Mouse (Mus musculus) CH12.LX (cell line): ENCODE results near the gene Sema3a. TPM values are rescaled to one million over a fixed set of nuclear protein-coding genes. Genes with fewer than 3 reads are reported as not detected.

Experiments
- DNase-seq: peaks from one replicate; pipeline ENCODE4 v3.0.0-alpha.2; 2013; ENCODE audit errors: extremely low read depth
- H3K27ac ChIP-seq: 2 replicates; pipeline ENCODE4 v1.5.1; 2012; ENCODE audit warnings: low read depth, mild to moderate bottlenecking, control low read depth, moderate library complexity; ENCODE audit not compliant: insufficient read depth
- H3K27me3 ChIP-seq: replicated peaks from 2 replicates; pipeline ENCODE3; 2012; ENCODE audit warnings: inconsistent platforms
- H3K36me3 ChIP-seq, 2 experiments: replicated peaks in 1 of 2; 2 replicates each; pipeline versions ENCODE3 to v1.6.1; 2012; ENCODE audit warnings: inconsistent platforms in 1 of 2, low read length in 1 of 2, mild to moderate bottlenecking in 1 of 2, mixed read lengths in 1 of 2, moderate library complexity in 1 of 2; ENCODE audit not compliant: control insufficient read depth in 1 of 2, insufficient read depth in 1 of 2
- H3K4me1 ChIP-seq, 2 experiments: 2 replicates each; pipeline ENCODE4 v1.6.1; 2012; ENCODE audit warnings: inconsistent platforms in 1 of 2, moderate library complexity in 1 of 2; ENCODE audit not compliant: insufficient read depth in 2 of 2, control insufficient read depth in 1 of 2
- H3K4me2 ChIP-seq: 2 replicates; pipeline ENCODE4 v1.6.1; 2012; ENCODE audit warnings: low read depth, mild to moderate bottlenecking, control low read depth; ENCODE audit not compliant: poor library complexity, insufficient read depth, severe bottlenecking
- H3K4me3 ChIP-seq, 3 experiments: fragments of 150-350 bp in 1 of 3; sonication (generic) in 1 of 3; replicated peaks in 1 of 3; 2 replicates each; pipeline versions ENCODE3 to v1.5.1; 2011 to 2012; ENCODE audit warnings: low read depth in 2 of 3, low read length in 2 of 3, mild to moderate bottlenecking in 2 of 3, moderate library complexity in 2 of 3, control low read depth in 1 of 3, improper control_type of control experiment in 1 of 3, inconsistent platforms in 1 of 3, mixed read lengths in 1 of 3; ENCODE audit not compliant: poor library complexity in 1 of 3
- H3K79me2 ChIP-seq: replicated peaks from 2 replicates; pipeline ENCODE4 v1.6.1; 2012; ENCODE audit warnings: mild to moderate bottlenecking, moderate library complexity; ENCODE audit not compliant: control insufficient read depth, poor library complexity, insufficient read depth, severe bottlenecking; ENCODE audit errors: extremely low read depth
- H3K9ac ChIP-seq: 2 replicates; pipeline ENCODE4 v1.6.1; 2012; ENCODE audit warnings: low read depth, mild to moderate bottlenecking, control low read depth, moderate library complexity; ENCODE audit not compliant: insufficient read depth
- H3K9me3 ChIP-seq: replicated peaks from 2 replicates; pipeline ENCODE3; 2012; ENCODE audit warnings: low read length, inconsistent platforms, mixed read lengths
- BHLHE40 ChIP-seq: IDR thresholded peaks from 2 replicates; pipeline ENCODE4 v1.6.1; 2011; ENCODE audit warnings: mild to moderate bottlenecking, low read depth, low read length, improper control_type of control experiment
- CHD1 ChIP-seq: IDR thresholded peaks from 2 replicates; pipeline ENCODE4 v1.6.1; 2012; ENCODE audit warnings: low read depth, low read length, improper control_type of control experiment, inconsistent platforms
- CTCF ChIP-seq, 2 experiments: IDR thresholded peaks in 1 of 2; conservative IDR thresholded peaks in 1 of 2; 2 replicates each; pipeline ENCODE4 v1.5.1; 2011 to 2012; ENCODE audit warnings: low read depth in 2 of 2, low read length in 2 of 2, improper control_type of control experiment in 1 of 2, inconsistent platforms in 1 of 2, mild to moderate bottlenecking in 1 of 2, moderate library complexity in 1 of 2
- ELF1 ChIP-seq: IDR thresholded peaks from 2 replicates; pipeline ENCODE4 v1.6.1; 2014; ENCODE audit warnings: low read depth, mild to moderate bottlenecking, inconsistent platforms, low read length, improper control_type of control experiment
- EP300 ChIP-seq: IDR thresholded peaks from 2 replicates; pipeline ENCODE4 v1.6.1; 2011; ENCODE audit warnings: low read length, improper control_type of control experiment
- HCFC1 ChIP-seq: IDR thresholded peaks from 2 replicates; pipeline ENCODE4 v1.6.1; 2012; ENCODE audit warnings: low read depth, mild to moderate bottlenecking, inconsistent platforms, low read length, improper control_type of control experiment
- IRF4 ChIP-seq: IDR thresholded peaks from 2 replicates; pipeline ENCODE4 v1.6.1; 2014; ENCODE audit warnings: low read depth, mild to moderate bottlenecking, inconsistent platforms, low read length, improper control_type of control experiment
- JUN ChIP-seq: IDR thresholded peaks from 2 replicates; pipeline ENCODE4 v1.6.1; 2011; ENCODE audit warnings: low read depth, mild to moderate bottlenecking, low read length, improper control_type of control experiment, moderate library complexity; ENCODE audit not compliant: insufficient read depth
- KAT2A ChIP-seq: IDR thresholded peaks from 2 replicates; pipeline ENCODE4 v1.6.1; 2012; ENCODE audit warnings: low read length, improper control_type of control experiment, inconsistent platforms; ENCODE audit not compliant: insufficient replicate concordance
- MAZ ChIP-seq: IDR thresholded peaks from 2 replicates; pipeline ENCODE4 v1.6.1; 2012; ENCODE audit warnings: low read depth, mild to moderate bottlenecking, inconsistent platforms, low read length, improper control_type of control experiment, moderate library complexity
- NELFE ChIP-seq: IDR thresholded peaks from 2 replicates; pipeline ENCODE4 v1.6.1; 2011; ENCODE audit warnings: low read depth, low read length, improper control_type of control experiment
- NRF1 ChIP-seq: IDR thresholded peaks from 2 replicates; pipeline ENCODE4 v1.6.1; 2014; ENCODE audit warnings: low read depth, mild to moderate bottlenecking, inconsistent platforms, low read length, improper control_type of control experiment, moderate library complexity
- PAX5 ChIP-seq: IDR thresholded peaks from 2 replicates; pipeline ENCODE4 v1.6.1; 2012; ENCODE audit warnings: low read length, inconsistent platforms, mixed read lengths
- POLR2A ChIP-seq: IDR thresholded peaks from 2 replicates; pipeline ENCODE4 v1.6.1; 2011; ENCODE audit warnings: low read depth, mild to moderate bottlenecking, improper control_type of control experiment, low read length
- RCOR1 ChIP-seq: conservative IDR thresholded peaks from 2 replicates; pipeline ENCODE4 v1.6.1; 2012; ENCODE audit warnings: low read depth, mild to moderate bottlenecking, inconsistent platforms, low read length, improper control_type of control experiment
- SMC3 ChIP-seq: IDR thresholded peaks from 2 replicates; pipeline ENCODE4 v1.6.1; 2011; ENCODE audit warnings: low read depth, low read length, improper control_type of control experiment
- ZKSCAN1 ChIP-seq: IDR thresholded peaks from 2 replicates; pipeline ENCODE4 v1.6.1; 2012; ENCODE audit warnings: low read depth, inconsistent platforms, low read length, improper control_type of control experiment, borderline replicate concordance
- ZMIZ1 ChIP-seq: IDR thresholded peaks from 2 replicates; pipeline ENCODE4 v1.6.1; 2012; ENCODE audit warnings: low read depth, mild to moderate bottlenecking, inconsistent platforms, low read length, improper control_type of control experiment
- dilution Hi-C: fragments of 300-500 bp; cut with MboI; formaldehyde crosslinking; loops from 2 replicates; pipeline ENCODE4 v1.14.3; 2020; ENCODE audit warnings: low sequenced_read_pairs; ENCODE audit not compliant: extremely low pct_unique_long_range_greater_than_20kb, extremely low pct_ligation_motif_present
- in situ Hi-C: fragments of 300-500 bp; cut with MboI; formaldehyde crosslinking; loops from 3 replicates; pipeline ENCODE4 v1.14.3; 2019; ENCODE audit warnings: low sequenced_read_pairs, low pct_ligation_motif_present, low pct_unique_long_range_greater_than_20kb, mixed read lengths
- polyA plus RNA-seq: library from polyadenylated mRNA; unstranded; fragments of >175 nt; gene quantifications from 2 replicates; pipeline ENCODE4 v1.2.1, GENCODE M21; 2012; ENCODE audit warnings: low read depth; ENCODE audit not compliant: insufficient read length
- total RNA-seq, 2 experiments: library from RNA; depleted of rRNA; stranded (reverse); fragments of 300-350 nt in 1 of 2; fragments of >200 nt in 1 of 2; gene quantifications; 2 replicates each; pipeline ENCODE4 v1.2.3; 2012 to 2014

The Sema3a gene
- total and polyA plus RNA-seq, 3 experiments: not detected

DNA sequence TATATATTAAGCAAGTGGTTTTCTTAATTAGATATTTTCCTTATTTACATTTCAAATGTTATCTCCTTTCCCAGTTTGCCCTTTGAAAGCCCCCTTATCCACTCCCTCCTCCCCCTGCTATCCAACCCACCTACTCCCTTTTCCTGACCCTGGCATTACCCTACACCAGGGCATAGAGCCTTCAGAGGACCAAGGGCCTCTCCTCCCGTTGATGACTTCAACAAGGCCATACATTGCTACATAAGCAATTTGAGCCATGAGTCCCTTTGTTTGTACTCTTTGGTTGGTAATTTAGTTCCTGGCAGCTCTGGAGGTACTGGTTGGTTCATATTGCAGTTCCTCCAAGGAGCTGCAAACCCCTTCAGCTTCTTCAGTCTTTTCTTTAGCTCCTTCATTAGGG is 227.8 kb downstream of the Sema3a start:
- no peaks in the 10 kb centered on the region for H3K79me2 ChIP-seq
- H3K9me3 ChIP-seq: peaks cover 39% of the 10 kb centered on the region
- no peaks in the 10 kb centered on the region for H3K36me3 ChIP-seq
- in situ Hi-C loops (no loop called here), dilution Hi-C loops (no loop called here)
- H3K27ac ChIP-seq: no peak overlapping the region
- no peaks in the 10 kb centered on the region for H3K27me3 ChIP-seq
- no peak overlapping the region for H3K4me2 ChIP-seq
- no peaks in the 10 kb centered on the region for H3K4me1 ChIP-seq
- H3K4me3 ChIP-seq: no peak overlapping the region
- TF ChIP-seq RCOR1 (no peak), KAT2A (no peak), POLR2A (no peak), ZKSCAN1 (no peak), CTCF (conservative IDR thresholded peaks at IDR 0.05 in 1 of 2, IDR thresholded peaks at IDR 0.05 in 1 of 2; ENCODE audit: low read depth in 2 of 2, low read length in 2 of 2) (no peak), SMC3 (no peak), IRF4 (no peak), HCFC1 (no peak), ZMIZ1 (no peak)
- H3K9ac ChIP-seq: no peak overlapping the region
- DNase-seq: no peak

GRCm38 (mm10) chr5:13353539-13353938 is 228.3 kb downstream of the Sema3a start:
- TF ChIP-seq BHLHE40: no peak
- TF ChIP-seq KAT2A: no peak
- no peak for TF ChIP-seq SMC3
- TF ChIP-seq ELF1: no peak
- TF ChIP-seq CTCF (conservative IDR thresholded peaks at IDR 0.05 in 1 of 2, IDR thresholded peaks at IDR 0.05 in 1 of 2; ENCODE audit: low read depth in 2 of 2, low read length in 2 of 2): no peak
- TF ChIP-seq MAZ: no peak
- no peak for TF ChIP-seq NRF1
- H3K9ac ChIP-seq: no peak overlapping the region
- H3K4me3 ChIP-seq: no peak overlapping the region
- H3K79me2 ChIP-seq: no peaks in the 10 kb centered on the region
- H3K27ac ChIP-seq: no peak overlapping the region
- H3K9me3 ChIP-seq: peaks cover 41% of the 10 kb centered on the region
- in situ Hi-C loops (no loop called here), dilution Hi-C loops (no loop called here)
- H3K36me3 ChIP-seq: no peaks in the 10 kb centered on the region
- no peak for DNase-seq
- H3K4me2 ChIP-seq: no peak overlapping the region
- H3K4me1 ChIP-seq: no peaks in the 10 kb centered on the region
- no peaks in the 10 kb centered on the region for H3K27me3 ChIP-seq

DNA sequence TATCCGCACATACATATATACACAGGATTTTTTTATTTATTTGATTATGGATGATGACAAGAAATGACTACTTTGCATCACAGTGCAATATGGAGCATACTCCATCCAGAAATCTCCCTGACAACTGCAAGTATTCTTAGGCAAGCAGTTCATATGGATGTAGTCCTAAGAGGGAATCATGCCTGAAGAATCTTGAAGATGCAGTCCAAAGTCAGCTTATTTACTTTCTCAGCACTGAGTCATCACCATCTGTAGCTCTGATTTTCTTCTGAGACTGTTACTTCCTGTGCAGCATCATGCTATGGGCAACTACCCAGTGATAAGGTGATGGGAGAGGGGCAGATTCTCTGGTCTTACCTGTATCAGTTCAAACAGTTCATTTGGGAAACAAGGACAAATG is 229.7 kb downstream of the Sema3a start:
- no peak overlapping the region for H3K9ac ChIP-seq
- H3K4me1 ChIP-seq: no peaks in the 10 kb centered on the region; a peak in 1 of 4 replicates
- H3K27me3 ChIP-seq: no peaks in the 10 kb centered on the region
- no peak overlapping the region for H3K4me3 ChIP-seq
- no peak for DNase-seq
- H3K9me3 ChIP-seq: peaks cover 40% of the 10 kb centered on the region
- in situ Hi-C loops (no loop called here), dilution Hi-C loops (no loop called here)
- H3K79me2 ChIP-seq: no peaks in the 10 kb centered on the region
- no peak overlapping the region for H3K27ac ChIP-seq
- no peaks in the 10 kb centered on the region for H3K36me3 ChIP-seq
- H3K4me2 ChIP-seq: no peak overlapping the region
- TF ChIP-seq CHD1 (no peak), KAT2A (no peak), CTCF (conservative IDR thresholded peaks at IDR 0.05 in 1 of 2, IDR thresholded peaks at IDR 0.05 in 1 of 2; ENCODE audit: low read depth in 2 of 2, low read length in 2 of 2) (no peak), ZMIZ1 (no peak), PAX5 (no peak), EP300 (no peak), NELFE (no peak), MAZ (no peak), JUN (no peak)
